Mouse (Mus musculus): ENCODE results near the gene Smarca2.
A peak's percentile ranks its signal among the peaks of the same experiment; 100 is the strongest.
"Not testable (repeated sequence)": the region's sequence is repeated elsewhere in the genome, so short reads cannot be mapped to it uniquely, and the experiment has no call there.

Smarca2 gene

GRCm38 (mm10) chr19:26616271-26616670 is 11.4 kb downstream of the Smarca2 start:
- no peak for DNase-seq (ENCODE audit: low read depth, low spot score)

DNA sequence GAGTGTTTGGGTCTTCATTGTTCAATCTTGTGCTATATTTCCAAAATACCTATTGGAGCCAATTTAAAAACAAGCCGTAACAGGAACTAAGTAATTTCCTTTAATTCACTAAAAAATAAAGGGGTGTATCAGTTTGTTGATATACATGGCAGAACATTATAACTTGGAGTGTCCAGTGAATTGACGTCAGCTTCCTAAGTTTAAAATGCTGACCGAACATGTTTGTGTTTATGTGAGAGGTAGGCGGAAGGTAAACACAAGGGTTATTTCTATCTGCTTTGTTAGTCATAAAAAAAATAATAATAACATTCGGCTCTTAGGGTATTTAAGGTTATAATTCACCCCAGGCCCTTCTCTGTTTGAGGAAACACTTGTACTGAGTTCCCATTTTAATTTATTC is 12.4 kb downstream of the Smarca2 start:
- no peak for DNase-seq (ENCODE audit: low read depth, low spot score)

DNA sequence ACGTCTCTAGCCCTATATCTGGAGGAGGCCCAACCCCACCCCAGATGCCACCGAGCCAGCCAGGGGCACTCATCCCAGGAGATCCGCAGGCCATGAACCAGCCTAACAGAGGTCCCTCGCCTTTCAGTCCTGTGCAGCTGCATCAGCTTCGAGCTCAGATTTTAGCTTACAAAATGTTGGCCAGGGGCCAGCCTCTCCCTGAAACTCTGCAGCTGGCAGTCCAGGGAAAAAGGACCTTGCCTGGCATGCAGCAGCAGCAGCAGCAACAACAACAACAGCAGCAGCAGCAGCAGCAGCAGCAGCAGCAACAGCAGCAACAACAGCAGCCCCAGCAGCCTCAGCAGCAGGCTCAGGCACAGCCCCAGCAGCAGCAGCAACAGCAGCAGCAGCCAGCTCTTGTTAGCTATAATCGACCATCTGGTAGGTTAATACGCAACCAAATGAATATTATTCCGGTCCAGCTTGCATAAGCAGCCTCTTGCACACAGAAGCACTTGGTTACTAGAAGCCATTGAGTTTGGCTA is 25.9 kb downstream of the Smarca2 start:
- DNase-seq (ENCODE audit: low read depth, low spot score) = no peak

- DNase-seq (ENCODE audit: low read depth, low spot score) = no peak
These were observed 27.4 kb downstream of the Smarca2 start for GRCm38 (mm10) chr19:26632228-26632627.

GRCm38 (mm10) chr19:26640556-26640955 is 35.7 kb downstream of the Smarca2 start:
- no peak for DNase-seq (ENCODE audit: low read depth, low spot score)

DNA sequence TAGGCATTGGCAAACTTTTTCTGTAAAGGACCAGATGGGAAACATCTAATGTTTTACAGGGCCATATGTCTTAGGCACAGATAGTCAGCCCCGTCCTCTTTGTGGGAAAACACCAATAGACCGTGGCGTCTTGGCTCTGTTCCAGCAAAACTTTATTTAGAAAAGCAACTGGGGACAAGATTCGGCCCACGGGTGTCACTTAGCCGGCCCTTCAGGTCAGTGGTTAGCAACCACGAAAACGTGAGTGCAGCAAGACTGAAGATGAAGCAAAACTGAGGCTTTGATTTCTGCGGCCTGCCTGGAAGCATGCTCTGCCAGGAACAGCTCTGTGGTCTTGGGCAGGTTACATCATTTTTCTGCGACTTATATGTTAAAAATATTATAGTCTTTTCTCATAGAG is 36.4 kb downstream of the Smarca2 start:
- no peak for DNase-seq (ENCODE audit: low read depth, low spot score)

DNA sequence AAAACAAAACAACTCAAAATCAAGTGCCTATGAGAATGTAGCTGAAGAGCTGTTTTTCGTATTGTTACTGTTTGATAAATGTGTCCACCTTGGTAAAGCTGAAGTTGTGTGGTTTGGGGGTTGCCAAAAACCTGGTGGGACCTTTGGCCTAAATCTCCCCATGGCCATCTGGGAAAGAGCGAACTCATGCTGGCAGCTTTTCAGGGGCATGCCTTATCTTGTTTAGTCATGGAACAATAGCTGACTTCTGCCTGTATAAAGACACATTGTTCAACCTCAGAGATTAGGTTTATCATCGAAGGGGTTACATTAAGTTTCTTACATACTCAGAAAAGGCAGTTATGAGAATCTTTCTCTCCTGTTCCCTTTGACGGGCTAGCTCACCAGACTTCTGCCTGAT is 38.2 kb downstream of the Smarca2 start:
- no peak for DNase-seq (ENCODE audit: low read depth, low spot score)

DNA sequence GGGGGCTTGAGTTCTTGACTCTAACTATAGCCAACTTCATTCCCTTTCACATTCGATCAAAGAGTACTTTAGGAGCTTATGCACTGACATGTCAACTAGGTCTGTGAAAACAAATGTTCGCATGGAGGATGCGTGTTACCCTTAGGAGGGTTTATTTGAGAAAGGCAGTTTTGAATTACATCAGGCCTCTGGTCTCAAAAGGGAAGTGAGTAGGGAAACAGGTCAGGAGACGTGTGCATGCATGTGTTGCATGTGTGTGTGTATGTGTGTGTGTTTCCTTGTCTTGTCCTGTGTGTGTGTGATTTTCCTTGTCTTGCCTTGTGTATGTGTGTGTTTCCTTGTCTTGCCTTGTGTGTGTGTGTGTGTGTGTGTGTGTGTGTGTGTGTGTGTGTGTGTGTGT is 39.1 kb downstream of the Smarca2 start:
- no peak for DNase-seq (ENCODE audit: low read depth, low spot score)

DNA sequence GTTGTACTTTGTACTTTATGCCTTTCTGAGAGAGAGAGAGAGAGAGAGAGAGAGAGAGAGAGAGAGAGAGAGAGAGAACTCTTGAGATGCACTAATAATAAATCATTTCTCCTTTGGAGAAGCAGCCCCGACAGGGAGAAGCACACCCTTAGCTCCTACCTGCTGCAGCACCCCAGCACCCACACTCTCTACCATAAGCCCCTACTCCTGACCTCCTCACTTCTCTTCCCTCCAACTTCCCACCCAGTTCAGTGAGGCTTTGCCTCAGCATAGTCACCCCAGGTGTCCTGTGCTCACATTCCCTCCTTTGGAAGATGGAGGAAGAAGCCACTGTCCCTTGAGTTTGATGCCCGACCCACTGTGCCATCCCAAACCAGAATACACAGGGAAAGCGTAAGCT is 40.2 kb downstream of the Smarca2 start:
- no peak for DNase-seq (ENCODE audit: low read depth, low spot score)

- peak; percentile 71 for DNase-seq (ENCODE audit: low read depth, low spot score)
These were observed 41.3 kb downstream of the Smarca2 start for GRCm38 (mm10) chr19:26646128-26646527.

DNA sequence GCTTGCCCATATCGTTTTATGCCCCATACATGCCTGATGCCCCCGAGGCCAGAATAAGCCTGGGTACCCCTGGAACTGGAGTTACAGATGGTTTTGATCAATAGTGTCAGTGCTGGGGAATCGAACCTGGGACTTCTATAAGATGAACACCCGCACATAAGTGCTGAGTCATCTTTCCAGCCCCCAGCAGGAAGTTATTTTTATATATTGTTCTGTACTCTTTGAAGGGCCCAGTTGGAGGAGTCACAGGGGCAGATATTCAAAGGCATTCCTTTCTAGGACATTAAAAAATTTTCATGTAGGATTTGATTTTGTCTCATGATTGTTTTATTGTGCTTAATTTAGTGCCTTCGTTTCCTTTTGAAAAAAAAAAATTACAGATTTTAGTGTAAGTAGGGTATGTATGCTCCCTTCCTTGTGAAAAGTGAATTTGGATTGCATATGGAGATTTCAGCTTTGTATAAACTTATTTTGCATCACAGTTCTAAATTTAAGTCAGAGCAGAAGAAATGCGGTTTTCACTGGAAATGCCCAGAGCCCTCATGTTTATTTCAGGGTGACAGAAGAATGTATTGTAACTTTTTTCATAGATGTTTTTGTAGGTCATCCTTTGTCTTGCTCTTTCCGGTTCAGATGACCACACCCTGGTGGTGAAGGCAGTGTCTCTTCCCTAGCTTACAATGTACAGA is 45.9 kb downstream of the Smarca2 start:
- no peak for DNase-seq (ENCODE audit: low read depth, low spot score)

GRCm38 (mm10) chr19:26658324-26658723 is 53.5 kb downstream of the Smarca2 start:
- DNase-seq (ENCODE audit: low read depth, low spot score) = no peak

DNA sequence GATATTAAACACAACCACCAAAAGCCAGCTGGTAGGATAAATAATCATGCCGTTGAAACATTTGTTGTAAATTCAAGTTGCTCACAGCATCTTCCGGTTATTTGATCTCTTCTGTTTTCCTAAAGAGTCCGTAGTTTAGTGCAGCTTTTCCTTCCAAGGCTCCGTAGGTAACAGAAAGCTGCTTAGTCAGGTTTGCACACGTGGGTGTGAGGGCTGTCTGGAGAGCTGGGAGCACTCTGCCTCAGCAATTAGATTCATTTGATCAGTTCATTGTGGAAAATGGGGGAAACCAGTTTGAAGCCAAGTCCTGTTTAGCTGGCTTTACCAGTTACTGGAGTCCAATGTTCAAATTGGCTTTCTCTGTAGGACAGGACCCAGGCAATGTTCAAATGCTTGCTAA is 55.1 kb downstream of the Smarca2 start:
- DNase-seq (ENCODE audit: low read depth, low spot score) = no peak

GRCm38 (mm10) chr19:26661198-26661597 is 56.3 kb downstream of the Smarca2 start:
- DNase-seq (ENCODE audit: low read depth, low spot score) = no peak

GRCm38 (mm10) chr19:26666303-26666702 is 61.5 kb downstream of the Smarca2 start:
- no peak for DNase-seq (ENCODE audit: low read depth, low spot score)

GRCm38 (mm10) chr19:26670089-26670488 is 65.2 kb downstream of the Smarca2 start:
- no peak for DNase-seq (ENCODE audit: low read depth, low spot score)

- DNase-seq (ENCODE audit: low read depth, low spot score) = not testable (repeated sequence)
These were observed 66.6 kb downstream of the Smarca2 start for GRCm38 (mm10) chr19:26671413-26671812.

DNA sequence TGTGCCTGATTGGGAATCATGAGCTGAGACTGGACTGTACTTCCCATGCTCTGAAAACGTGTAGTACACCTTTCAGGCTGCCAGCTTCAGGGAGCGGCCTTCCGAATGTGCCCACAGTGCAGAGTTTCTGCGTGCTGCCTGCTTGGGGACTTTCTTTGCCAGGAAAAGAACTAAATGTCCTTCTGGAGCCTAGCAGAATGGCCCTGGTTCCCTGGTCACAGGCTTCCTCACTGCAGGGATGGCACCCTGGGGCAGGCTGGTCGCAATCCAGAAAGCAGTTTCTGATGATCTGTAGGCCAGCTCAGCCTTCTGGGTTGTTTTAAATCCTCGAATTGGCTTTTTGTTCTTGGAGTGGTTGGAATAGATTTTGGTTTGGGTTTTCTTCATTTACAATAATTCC is 71.1 kb downstream of the Smarca2 start:
- DNase-seq (ENCODE audit: low read depth, low spot score) = no peak

DNA sequence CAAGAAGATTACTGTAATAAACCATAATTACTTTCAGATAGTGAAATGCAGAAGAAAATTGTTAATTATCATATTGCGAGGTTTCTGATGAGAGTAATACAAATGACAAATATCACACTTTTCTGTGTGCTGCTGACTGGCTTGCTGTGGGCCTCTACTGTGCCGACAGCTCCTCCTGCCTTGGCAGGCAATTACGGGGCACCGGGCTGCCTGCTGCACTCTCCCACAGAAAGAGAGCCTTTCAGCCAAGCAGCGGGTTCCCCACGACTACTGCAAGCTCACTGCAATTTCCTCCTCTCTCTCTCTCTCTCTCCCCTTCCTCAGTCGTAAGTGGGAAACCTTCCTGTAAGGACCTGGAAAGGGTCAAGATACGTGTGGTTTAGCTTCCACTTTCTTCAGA is 73.7 kb downstream of the Smarca2 start:
- no peak for DNase-seq (ENCODE audit: low read depth, low spot score)

- no peak for DNase-seq (ENCODE audit: low read depth, low spot score)
These were observed 74.8 kb downstream of the Smarca2 start for GRCm38 (mm10) chr19:26679674-26680073.

GRCm38 (mm10) chr19:26681549-26681948 is 76.7 kb downstream of the Smarca2 start:
- DNase-seq (ENCODE audit: low read depth, low spot score) = no peak

- no peak for DNase-seq (ENCODE audit: low read depth, low spot score)
These were observed 77.3 kb downstream of the Smarca2 start for GRCm38 (mm10) chr19:26682130-26682529.

- DNase-seq (ENCODE audit: low read depth, low spot score) = peak; percentile 35
These were observed 77.9 kb downstream of the Smarca2 start for GRCm38 (mm10) chr19:26682731-26683130.

- peak; percentile 79 for DNase-seq (ENCODE audit: low read depth, low spot score)
These were observed 78.9 kb downstream of the Smarca2 start for GRCm38 (mm10) chr19:26683731-26684130.

Measured in CD4-positive, CD25-positive, alpha-beta regulatory T cell, adult 2 months (primary cell).